Mouse (Mus musculus): ENCODE measurements at regions not wholly inside any gene's neighbourhood (a gene's known extent, or its start where the extent isn't known, plus 50 kb on each side); places are given as distances from the start of the nearest gene placed in this dataset.

DNA sequence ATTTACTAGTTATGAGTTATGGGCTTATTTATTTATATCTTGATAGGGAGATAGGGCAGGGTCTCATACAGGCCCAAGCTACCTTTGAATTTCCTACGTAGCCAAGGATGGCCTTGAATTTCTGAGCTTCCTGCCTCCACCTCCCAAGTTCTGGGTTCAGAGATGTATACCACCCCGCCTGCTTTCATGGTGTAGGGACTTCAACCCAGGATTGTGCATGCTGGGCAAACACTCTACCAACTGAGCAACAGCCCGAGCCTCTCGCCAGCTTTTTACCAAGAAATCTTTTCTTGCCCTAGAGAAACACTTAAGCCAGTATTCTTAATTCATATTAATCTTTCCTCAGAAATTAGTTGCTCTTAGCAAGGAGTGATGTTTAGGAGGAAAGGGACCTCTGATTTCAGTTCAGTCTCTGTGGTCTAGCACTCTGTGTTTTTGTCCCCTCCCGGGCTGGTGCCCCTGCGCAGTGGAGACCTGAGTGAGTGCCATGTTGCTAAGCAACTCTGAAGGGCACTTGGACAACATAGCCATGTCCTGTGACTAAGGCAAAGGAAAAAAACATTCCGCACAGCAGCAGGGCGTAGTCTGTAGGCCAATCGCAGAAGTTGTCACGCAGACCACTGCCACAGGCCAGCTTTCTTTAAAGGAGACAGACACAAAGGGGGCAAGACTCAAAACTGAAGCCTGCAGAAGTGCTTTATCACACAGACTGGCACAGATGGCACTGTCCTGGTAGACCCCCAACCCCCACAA lies 83.2 kb upstream of the Gm6793 start:
- no peak for TF ChIP-seq POLR2A (IDR thresholded peaks at IDR 0.05; ENCODE audit: control insufficient read depth, low read depth, low read length)
- no peak for TF ChIP-seq CTCF (IDR thresholded peaks at IDR 0.05; ENCODE audit: control insufficient read depth, insufficient read depth, insufficient replicate concordance, low read depth, low read length)
